In the genomic region with DNA sequence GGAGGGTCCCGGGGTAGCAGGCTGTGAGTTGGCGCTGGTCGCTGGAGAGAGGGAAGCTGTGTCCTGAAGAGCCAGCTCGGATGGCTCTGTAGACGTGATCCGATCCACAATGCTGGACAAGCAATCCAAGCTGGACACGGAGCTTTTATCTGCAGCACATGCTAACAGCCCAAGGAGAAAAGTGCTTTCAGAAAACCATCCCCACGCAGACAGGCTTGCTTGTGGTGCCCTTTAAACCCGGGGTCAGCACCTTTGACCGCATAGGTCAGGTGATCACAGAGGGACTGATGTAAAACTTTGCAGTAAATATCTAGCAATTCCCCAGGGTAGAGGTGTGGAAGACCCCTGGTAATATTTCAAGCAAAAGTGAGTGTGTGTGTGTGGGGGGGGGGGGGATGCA, we compare ENCODE assay signal across 16 mouse cellular contexts. TPM values are rescaled to one million over a fixed set of nuclear protein-coding genes. Genes with fewer than 3 reads are reported as not detected.
DNase-seq lines count a peak whose midpoint lies in the region; ATAC-seq and TF ChIP-seq lines count a peak whose summit lies in the region.
"Had no signal": no experiment of that assay in that cellular context is flagged by ENCODE, and none has a peak within 500 bp of the region (broad histone marks: within the 10 kb centered on the region; RNA-seq: fewer than 3 reads in every experiment).

No protein-coding gene starts in this region.

- no peak overlapping the region for H3K9ac ChIP-seq in lung, embryonic 14.5 days
- H3K9ac ChIP-seq in embryonic facial prominence, embryonic 13.5 days, result no peak overlapping the region

- H3K4me2 ChIP-seq in lung, embryonic 14.5 days, result peak overlapping the region; percentile 20; the same call in 1 of the 2 replicates
- peak overlapping the region; percentile 50 for H3K4me2 ChIP-seq in embryonic facial prominence, embryonic 13.5 days
- H3K4me2 ChIP-seq in myocyte (ENCODE audit: low read depth), result peak overlapping the region; percentile 79

- WGBS in lung, embryonic 14.5 days, result 54% methylated on average over 10 of the region's 10 CpGs
- WGBS in embryonic facial prominence, embryonic 13.5 days, result 25% methylated on average over 10 of the region's 10 CpGs

- peaks cover 50% of the 10 kb centered on the region for H3K79me2 ChIP-seq in myocyte (ENCODE audit: control insufficient read depth, insufficient read depth)

- intact Hi-C loops in left cerebral cortex, postnatal 10 days (cut with DNase I), result no loop called here

- H3K27me3 ChIP-seq in lung, embryonic 14.5 days (ENCODE audit: insufficient read depth, low read length), result no peaks in the 10 kb centered on the region
- peaks cover 32% of the 10 kb centered on the region for H3K27me3 ChIP-seq in embryonic facial prominence, embryonic 13.5 days
- no peaks in the 10 kb centered on the region for H3K27me3 ChIP-seq in myocyte (ENCODE audit: control insufficient read depth, insufficient read depth, insufficient read length)

- H3K27ac ChIP-seq in lung, embryonic 14.5 days (ENCODE audit: low read depth), result no peak overlapping the region
- no peak overlapping the region for H3K27ac ChIP-seq in embryonic facial prominence, embryonic 13.5 days
- H3K27ac ChIP-seq: forebrain, embryonic 10.5 days had no signal

- H3ac ChIP-seq in myocyte (ENCODE audit: control insufficient read depth, insufficient read length), result no peak overlapping the region

- ATAC-seq in lung, embryonic 14.5 days (ENCODE audit: insufficient read depth), result no peak
- no peak for ATAC-seq in embryonic facial prominence, embryonic 13.5 days (ENCODE audit: insufficient number of reproducible peaks, insufficient read depth, low FRiP score, low TSS enrichment, low read depth)

- H3K9me3 ChIP-seq in lung, embryonic 14.5 days (ENCODE audit: low read depth, low read length), result no peaks in the 10 kb centered on the region
- no peaks in the 10 kb centered on the region for H3K9me3 ChIP-seq in embryonic facial prominence, embryonic 13.5 days
- H3K9me3 ChIP-seq: forebrain, embryonic 10.5 days had no signal

- H3K4me3 ChIP-seq in lung, embryonic 14.5 days (ENCODE audit: low read depth, low read length), result no peak overlapping the region; the same call in 1 of the 2 replicates
- H3K4me3 ChIP-seq in embryonic facial prominence, embryonic 13.5 days, result peak overlapping the region; percentile 24
- H3K4me3 ChIP-seq in myocyte, result peak overlapping the region; percentile 63
- H3K4me3 ChIP-seq: forebrain, embryonic 10.5 days had no signal

- TF ChIP-seq POLR2A in myocyte (IDR thresholded peaks at IDR 0.05; ENCODE audit: insufficient read length, low read depth), result no peak

- DNase-seq in lung, embryonic 14.5 days, result peak; percentile 13
- DNase-seq in lung, postnatal 4 days, result no peak
- DNase-seq in embryo, embryonic 11 days, result peak; percentile 54
- DNase-seq in left cerebral cortex, postnatal 10 days (ENCODE audit: extremely low spot score in 1 of 2, low spot score in 2 of 2), result no peak
- DNase-seq in cerebellum, postnatal 4 days (ENCODE audit: low spot score in 2 of 2), result no peak
- DNase-seq: gastrocnemius, postnatal 10 days; kidney, postnatal 10 days; lung, postnatal 14 days had no signal

- H3K36me3 ChIP-seq in lung, embryonic 14.5 days (ENCODE audit: insufficient read depth), result no peaks in the 10 kb centered on the region
- no peaks in the 10 kb centered on the region for H3K36me3 ChIP-seq in embryonic facial prominence, embryonic 13.5 days
- no peaks in the 10 kb centered on the region for H3K36me3 ChIP-seq in myocyte (ENCODE audit: control insufficient read depth, insufficient read depth)
- H3K36me3 ChIP-seq: forebrain, embryonic 10.5 days had no signal

- H3K4me1 ChIP-seq in lung, embryonic 14.5 days (ENCODE audit: insufficient read depth), result 0 out of 2 replicates have a peak, but pooled peaks cover 2% of the 10 kb centered on the region
- H3K4me1 ChIP-seq in embryonic facial prominence, embryonic 13.5 days, result peaks cover 22% of the 10 kb centered on the region

- no peak for TF ChIP-seq CTCF in lung, embryonic 14.5 days (IDR thresholded peaks at IDR 0.05; ENCODE audit: low read depth)

TF ChIP-seq in myocyte, 11 proteins besides CTCF, POLR2A, EP300 and RAD21:
- TF ChIP-seq USF1 (IDR thresholded peaks at IDR 0.05; ENCODE audit: low read depth) (no peak), MYOG (IDR thresholded peaks at IDR 0.05; ENCODE audit: control insufficient read depth in 1 of 3, insufficient read depth in 1 of 3, insufficient read length in 2 of 3, low read depth in 2 of 3) (no peak), CEBPB (IDR thresholded peaks at IDR 0.05; ENCODE audit: insufficient read depth, poor library complexity, severe bottlenecking) (no peak), TCF3 (IDR thresholded peaks at IDR 0.05; ENCODE audit: insufficient read length, low read depth) (no peak), REST (IDR thresholded peaks at IDR 0.05; ENCODE audit: insufficient read depth, insufficient read length) (no peak), TCF12 (IDR thresholded peaks at IDR 0.05; ENCODE audit: insufficient read depth, poor library complexity, severe bottlenecking) (no peak), POLR2AphosphoS2 (IDR thresholded peaks at IDR 0.05; ENCODE audit: insufficient read length, low read depth) (no peak), SRF (IDR thresholded peaks at IDR 0.05; ENCODE audit: control insufficient read depth, insufficient read length, low read depth) (no peak), MAX (IDR thresholded peaks at IDR 0.05; ENCODE audit: low read depth) (no peak), E2F4 (IDR thresholded peaks at IDR 0.05; ENCODE audit: insufficient read depth) (no peak), MYOD1 (IDR thresholded peaks at IDR 0.05; ENCODE audit: control insufficient read depth in 1 of 3, insufficient read length in 2 of 3, low read depth in 2 of 3) (no peak)

RNA-seq across cellular contexts. Expression of gene Myf5, which starts 1.9 kb away (rescaled TPM):
- 0.08 and 0.28 TPM in 2 replicates for polyA plus RNA-seq in lung, embryonic 14.5 days (2014; fragmentation: Nextera tagmentation; extraction: Ambion mirVana)
- 4.9 and 5.3 TPM in 2 replicates for polyA plus RNA-seq in embryonic facial prominence, embryonic 13.5 days (2015; fragmentation: Nextera tagmentation; extraction: Ambion mirVana)
- polyA plus RNA-seq in myocyte (2012; fragmentation: generic; extraction: Trizol), result 10.2 TPM
- total RNA-seq in left cerebral cortex, postnatal 10 days (2021), result not detected
- total RNA-seq: ES-E14; layer of hippocampus, postnatal 25 days; midbrain, postnatal 0 days had no signal
- polyA plus RNA-seq: heart, postnatal 0 days; midbrain, postnatal 0 days; spleen, adult 2 months had no signal

RNA-seq across cellular contexts. Expression of gene Myf6, which starts 10.5 kb away (rescaled TPM):
- 0.14 and 0.24 TPM in 2 replicates for polyA plus RNA-seq in lung, embryonic 14.5 days (2014; fragmentation: Nextera tagmentation; extraction: Ambion mirVana)
- 0.27 TPM in 1 of 2 replicates, not detected in the other for polyA plus RNA-seq in embryonic facial prominence, embryonic 13.5 days (2015; fragmentation: Nextera tagmentation; extraction: Ambion mirVana)
- polyA plus RNA-seq in myocyte (2012; fragmentation: generic; extraction: Trizol), result 4.4 TPM
- not detected for total RNA-seq in left cerebral cortex, postnatal 10 days (2021)
- total RNA-seq: ES-E14; layer of hippocampus, postnatal 25 days; midbrain, postnatal 0 days had no signal
- polyA plus RNA-seq: forebrain, embryonic 10.5 days; heart, postnatal 0 days; midbrain, postnatal 0 days; spleen, adult 2 months had no signal

Comparison
In these comparisons a context has a peak if more than half of its experiments do, and no peak if none do; other contexts are left out.
1. DNase-seq: peak in lung, embryonic 14.5 days (single experiment) and embryo, embryonic 11 days (single experiment); none in lung, postnatal 4 days (0 of 2), left cerebral cortex, postnatal 10 days (0 of 2) and cerebellum, postnatal 4 days (0 of 2).
2. H3K4me2 ChIP-seq: peak in every context shown above with its lines; median percentile 79 in myocyte; 50 in embryonic facial prominence, embryonic 13.5 days; 20 in lung, embryonic 14.5 days.